Mouse (Mus musculus): ENCODE measurements around the gene Dock8.

Dock8 gene

GRCm38 (mm10) chr19:25186316-25186715, 187.0 kb downstream of the Dock8 start:
- no peak for DNase-seq (ENCODE audit: inconsistent ontology term)

- DNase-seq (ENCODE audit: inconsistent ontology term) = peak; percentile 80
These were observed 188.3 kb downstream of the Dock8 start for GRCm38 (mm10) chr19:25187681-25188080.

- no peak for DNase-seq (ENCODE audit: inconsistent ontology term)
These were observed 194.4 kb downstream of the Dock8 start for GRCm38 (mm10) chr19:25193751-25194150.

GRCm38 (mm10) chr19:25200081-25200860, 200.9 kb downstream of the Dock8 start:
- DNase-seq (ENCODE audit: inconsistent ontology term) = peak; percentile 29

- DNase-seq (ENCODE audit: inconsistent ontology term) = no peak
These were observed 203.7 kb downstream of the Dock8 start for GRCm38 (mm10) chr19:25203077-25203476.

GRCm38 (mm10) chr19:25206969-25207368, 207.6 kb downstream of the Dock8 start:
- no peak for DNase-seq (ENCODE audit: inconsistent ontology term)

- DNase-seq (ENCODE audit: inconsistent ontology term) = peak; percentile 75
These were observed 208.5 kb downstream of the Dock8 start for GRCm38 (mm10) chr19:25207731-25208361.

- DNase-seq (ENCODE audit: inconsistent ontology term) = no peak
These were observed 209.3 kb downstream of the Dock8 start for GRCm38 (mm10) chr19:25208596-25209110.

GRCm38 (mm10) chr19:25220611-25221010, 221.3 kb downstream of the Dock8 start:
- no peak for DNase-seq (ENCODE audit: inconsistent ontology term)

- DNase-seq (ENCODE audit: inconsistent ontology term) = no peak
These were observed 222.8 kb downstream of the Dock8 start for GRCm38 (mm10) chr19:25221964-25222640.

GRCm38 (mm10) chr19:25230058-25230974, 231.0 kb downstream of the Dock8 start:
- no peak for DNase-seq (ENCODE audit: inconsistent ontology term)

GRCm38 (mm10) chr19:25230975-25231334, 231.6 kb downstream of the Dock8 start:
- DNase-seq (ENCODE audit: inconsistent ontology term) = no peak

GRCm38 (mm10) chr19:25232032-25232431, 232.7 kb downstream of the Dock8 start:
- peak; percentile 45 for DNase-seq (ENCODE audit: inconsistent ontology term)

GRCm38 (mm10) chr19:25236596-25237491, 237.5 kb downstream of the Dock8 start, which contains the start of gene Kank1:
TSS of gene Kank1 (plus strand) at chr19:25236975.
- peak; percentile 75 for DNase-seq (ENCODE audit: inconsistent ontology term)

GRCm38 (mm10) chr19:25237492-25238040, 238.2 kb downstream of the Dock8 start:
- peak; percentile 34 for DNase-seq (ENCODE audit: inconsistent ontology term)

GRCm38 (mm10) chr19:25238121-25238520, 238.8 kb downstream of the Dock8 start:
- no peak for DNase-seq (ENCODE audit: inconsistent ontology term)

GRCm38 (mm10) chr19:25243566-25243965, 244.2 kb downstream of the Dock8 start:
- DNase-seq (ENCODE audit: inconsistent ontology term) = no peak

- DNase-seq (ENCODE audit: inconsistent ontology term) = no peak
These were observed 246.7 kb downstream of the Dock8 start for GRCm38 (mm10) chr19:25246062-25246461.

- DNase-seq (ENCODE audit: inconsistent ontology term) = no peak
These were observed 248.7 kb downstream of the Dock8 start for GRCm38 (mm10) chr19:25247858-25248552.

All from Muller cell, postnatal 12 days (primary cell).